Mouse (Mus musculus) cerebellum, adult 11 months (tissue): ENCODE data around the gene Mmp21.
A peak's percentile ranks its signal among the peaks of the same experiment; 100 is the strongest.
"Not testable (repeated sequence)": the region's sequence is repeated elsewhere in the genome, so short reads cannot be mapped to it uniquely, and the experiment has no call there.

Experiments
- DNase-seq: peaks from one replicate; pipeline ENCODE4 v3.0.0; 2022

Mmp21 gene

DNA sequence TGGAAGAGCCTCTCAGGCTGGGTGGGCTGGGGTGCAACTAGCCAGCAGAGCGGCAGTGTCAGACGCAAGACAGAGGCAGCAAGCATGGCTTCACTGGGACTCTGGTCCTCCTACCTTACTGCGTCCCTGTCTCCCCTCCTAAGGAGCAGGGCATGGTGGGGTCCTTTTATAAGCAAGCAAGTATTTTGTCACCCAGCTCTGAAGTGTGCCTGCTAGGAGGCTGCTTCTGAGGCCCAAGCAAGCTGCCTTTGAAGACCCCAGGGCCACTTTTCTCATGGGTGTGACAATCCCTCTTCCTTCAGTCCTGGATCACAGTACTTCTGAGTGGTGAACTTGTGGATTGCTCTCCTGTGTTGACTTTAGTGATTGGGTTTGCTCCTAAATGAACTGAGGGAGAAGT, at the start of gene Mmp21:
TSS of gene Mmp21 (minus strand) at position 101 of the 400 bp plus-strand sequence.
- DNase-seq: no peak

DNA sequence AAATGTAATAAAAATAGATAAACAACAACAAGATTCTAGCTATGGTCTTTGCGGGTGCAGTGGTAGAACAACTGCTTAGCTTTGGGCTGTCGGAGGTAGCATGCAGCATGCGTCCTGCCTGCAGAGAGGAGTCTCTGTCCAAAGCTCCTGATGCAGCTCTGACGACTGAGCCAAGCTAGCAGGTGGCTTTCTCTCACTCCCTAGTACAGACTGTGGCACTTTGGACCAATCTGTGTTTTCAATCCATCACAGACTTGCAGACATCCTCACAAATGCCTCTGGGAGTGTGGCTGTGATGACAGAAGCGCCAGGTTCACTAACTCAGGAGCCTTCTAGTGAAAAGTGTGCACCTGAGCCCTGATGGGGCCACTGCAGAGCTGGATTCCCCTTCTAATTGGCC, 49.5 kb upstream of the Mmp21 start:
- DNase-seq: peak; percentile 24

DNA sequence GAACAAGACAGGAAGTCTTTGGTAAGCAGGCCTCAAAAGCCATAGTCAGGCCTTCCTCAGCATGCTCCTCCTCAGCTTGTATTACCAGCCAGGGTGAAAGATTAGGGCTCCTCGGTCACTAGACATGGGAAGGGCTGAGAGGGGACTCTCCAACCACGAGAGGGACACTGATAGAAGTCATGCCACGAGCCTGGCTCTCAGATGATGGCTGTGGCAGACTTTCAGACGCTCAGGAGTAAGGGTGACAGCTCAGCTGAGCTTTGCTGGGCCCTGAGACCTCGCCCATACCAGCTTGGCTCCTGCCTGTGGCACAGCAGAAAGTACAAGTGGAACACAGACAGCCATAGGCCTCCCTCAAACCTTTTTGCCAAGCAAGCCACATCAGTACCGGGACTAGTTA, 47.2 kb upstream of the Mmp21 start:
- no peak for DNase-seq

DNA sequence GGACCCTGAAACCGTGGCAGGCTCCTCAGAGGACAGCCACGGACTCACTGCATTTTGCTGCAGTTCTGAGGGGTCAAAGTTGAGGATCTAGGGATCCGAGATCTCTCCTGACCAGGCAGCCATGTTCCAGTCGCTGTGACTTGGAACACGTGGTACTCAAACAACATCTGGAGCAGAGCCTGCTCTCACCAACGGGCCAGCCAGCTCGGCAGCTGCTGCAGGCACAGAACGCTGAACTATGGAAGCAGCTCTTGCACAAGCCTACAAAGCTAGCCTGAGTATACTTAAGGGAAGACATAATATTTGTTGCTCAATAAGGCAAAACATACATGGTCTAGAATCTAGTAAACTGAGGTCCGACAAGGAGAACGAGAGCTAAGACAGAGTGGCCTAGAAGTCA, 45.7 kb upstream of the Mmp21 start:
- no peak for DNase-seq

DNA sequence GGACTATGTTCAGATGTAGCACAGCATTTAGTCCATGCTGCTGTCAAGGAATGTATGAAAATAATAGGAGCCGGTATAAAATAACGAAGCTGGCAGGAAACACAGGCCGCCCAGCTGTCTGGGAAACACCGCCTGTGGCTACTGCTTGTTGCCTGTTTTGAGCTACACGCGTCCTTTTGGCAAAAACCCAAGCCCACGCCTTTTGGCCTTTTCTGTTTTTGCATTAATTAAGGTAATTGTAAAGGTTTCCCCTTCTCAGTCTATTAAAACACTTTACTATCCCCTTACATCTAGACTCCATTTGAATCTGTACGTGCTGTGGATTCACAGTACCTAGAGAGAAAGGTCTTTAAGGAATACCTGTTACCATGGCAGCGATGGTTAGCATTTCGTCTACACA, 45.0 kb upstream of the Mmp21 start:
- no peak for DNase-seq

DNA sequence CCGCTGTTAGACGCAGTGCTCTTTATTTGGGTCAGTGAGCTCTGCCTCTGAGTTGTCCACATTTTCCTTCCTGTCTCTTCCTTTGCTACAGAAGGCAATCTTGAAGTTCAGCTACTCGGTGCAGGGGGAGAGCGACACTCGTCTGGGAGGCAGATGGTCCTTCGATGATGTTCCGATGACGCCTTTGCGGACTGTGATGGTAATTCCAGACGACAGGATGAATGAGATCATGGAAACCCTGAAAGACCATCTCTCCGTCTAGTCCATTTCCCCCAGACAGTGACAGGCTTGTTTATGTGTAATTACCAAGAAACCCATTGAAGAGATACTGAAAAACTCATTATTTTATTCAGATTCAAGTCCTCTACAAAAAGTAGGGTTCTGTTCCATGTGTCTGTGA, 40.8 kb upstream of the Mmp21 start:
- no peak for DNase-seq

DNA sequence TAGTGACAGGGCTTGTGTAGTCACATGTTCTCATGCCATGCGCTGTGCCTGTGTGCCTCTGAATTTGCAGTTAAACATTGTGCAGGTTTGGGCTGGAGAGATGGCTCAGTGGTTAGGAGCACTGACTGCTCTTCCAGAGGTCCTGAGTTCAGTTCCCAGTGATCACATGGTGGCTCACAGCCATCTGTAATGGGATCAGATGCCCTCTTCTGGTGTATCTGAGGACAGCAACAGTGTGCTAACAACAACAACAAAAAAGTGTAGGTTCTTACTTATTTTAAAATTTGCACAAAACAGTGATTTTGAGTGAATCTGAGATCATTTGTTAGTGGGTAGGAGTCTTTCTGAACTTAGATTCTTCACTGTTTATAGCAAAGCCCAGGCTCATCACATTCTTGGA, 38.7 kb upstream of the Mmp21 start:
- no peak for DNase-seq

DNA sequence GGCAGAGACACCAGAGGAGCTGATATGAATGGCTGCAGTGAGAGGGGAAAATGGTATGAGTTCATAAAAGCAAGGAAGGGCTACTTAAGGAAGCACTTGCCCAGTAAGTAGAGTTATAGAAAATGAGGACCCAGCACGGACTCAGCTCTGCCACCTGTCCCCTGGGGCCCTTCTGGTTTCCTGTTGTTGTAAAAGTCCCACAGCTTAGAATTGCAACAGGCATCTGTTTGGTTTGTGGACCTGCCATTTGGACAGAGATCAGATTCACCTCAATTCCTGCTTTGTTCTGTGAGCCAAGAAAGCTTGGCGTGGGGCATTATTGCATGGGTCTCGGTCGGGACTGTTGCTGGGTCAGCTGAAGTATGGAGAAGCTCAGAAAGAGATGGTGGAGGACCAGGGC, 35.5 kb upstream of the Mmp21 start:
- DNase-seq: no peak

DNA sequence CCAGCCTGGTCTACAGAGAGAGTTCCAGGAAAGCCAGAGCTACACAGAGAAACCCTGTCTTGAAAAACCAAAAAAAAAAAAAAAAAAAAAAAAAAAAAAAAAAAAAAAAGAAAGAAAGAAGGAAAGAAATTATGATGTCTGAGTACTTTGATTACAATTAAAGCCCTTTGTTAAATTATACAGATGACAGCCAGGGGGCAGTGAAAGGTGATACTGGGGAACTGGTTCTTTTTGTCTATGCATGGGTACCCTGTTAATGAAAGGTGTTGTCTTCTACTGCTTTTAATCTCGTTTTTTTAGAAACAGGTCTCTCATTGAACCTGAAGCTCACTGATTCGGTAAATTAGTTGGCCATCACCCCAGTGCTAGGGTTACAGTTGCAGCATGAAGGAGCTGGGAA, 27.4 kb upstream of the Mmp21 start:
- no peak for DNase-seq

DNA sequence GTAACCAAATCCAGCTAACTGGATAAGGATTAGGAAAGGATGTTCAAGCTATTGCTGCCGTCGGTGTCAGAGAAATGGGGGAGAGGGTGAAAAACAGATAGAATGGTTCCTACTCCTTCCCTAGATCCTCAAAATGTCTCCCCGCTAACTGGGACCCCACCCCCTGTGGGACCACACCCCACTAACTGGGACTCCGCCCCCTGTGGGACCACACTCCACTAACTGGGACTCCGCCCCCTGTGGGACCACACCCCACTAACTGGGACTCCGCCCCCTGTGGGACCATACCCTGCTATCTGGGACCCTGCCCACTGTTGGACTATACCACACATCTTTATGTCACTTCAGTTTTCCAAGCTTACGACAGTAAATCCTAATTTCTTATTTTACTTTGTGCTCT, 24.0 kb upstream of the Mmp21 start:
- no peak for DNase-seq

DNA sequence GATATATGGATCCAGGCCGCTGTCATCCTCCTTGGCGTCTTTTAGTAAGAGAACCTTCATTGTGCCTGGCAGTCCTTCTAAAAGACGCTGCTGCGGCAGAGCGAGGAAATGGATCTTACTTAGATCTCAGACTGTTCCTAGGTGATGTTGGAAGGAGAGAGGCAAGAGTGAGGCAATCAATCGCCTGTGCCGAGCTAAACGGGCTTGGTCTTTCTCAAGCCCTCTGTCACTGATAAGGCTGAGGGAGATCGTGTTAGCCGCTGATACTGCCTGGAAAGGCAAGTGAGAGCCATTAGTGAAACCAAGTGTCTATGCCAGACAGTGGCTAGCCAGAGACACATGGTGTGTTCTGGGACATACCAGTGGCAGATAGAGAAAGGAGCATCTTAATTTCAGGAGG, 22.5 kb upstream of the Mmp21 start:
- no peak for DNase-seq

DNA sequence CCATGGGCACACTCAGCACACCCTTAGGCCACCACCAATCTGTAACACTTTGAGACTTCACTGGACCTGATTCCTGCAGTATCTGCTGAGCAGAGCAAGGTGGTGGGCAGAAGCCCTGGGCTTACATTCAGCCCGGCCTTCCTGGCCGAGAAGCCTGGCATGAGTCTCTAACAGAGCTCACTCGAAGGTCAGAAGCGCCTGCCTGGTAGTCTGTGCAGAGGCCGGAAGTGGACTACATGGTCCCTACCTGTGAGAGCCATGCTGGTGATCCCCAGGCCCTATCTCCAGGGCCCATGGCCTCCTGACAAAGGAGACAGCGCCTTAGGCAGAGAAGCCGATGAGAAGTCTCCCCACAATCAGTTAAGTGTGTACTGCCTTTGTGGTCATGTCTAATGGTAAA, 21.5 kb upstream of the Mmp21 start:
- DNase-seq: no peak

DNA sequence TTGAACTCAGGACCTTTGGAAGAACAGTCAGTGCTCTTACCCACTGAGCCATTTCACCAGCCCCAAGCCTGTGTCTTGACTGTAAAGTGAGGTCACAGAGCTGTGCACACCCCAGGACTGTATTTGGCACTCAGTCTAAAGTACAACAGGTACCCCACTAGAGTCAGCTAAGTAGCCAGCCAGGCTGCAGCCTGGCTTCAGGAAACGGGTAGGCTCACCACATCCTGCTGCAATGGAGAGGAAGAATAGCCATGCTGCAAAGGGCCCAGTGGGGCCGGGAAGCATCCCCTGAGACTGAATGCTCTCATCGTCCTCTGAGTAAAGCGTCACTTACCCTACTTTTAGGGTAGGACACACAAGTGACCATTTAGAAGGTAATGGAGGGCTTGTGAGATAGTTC, 20.0 kb upstream of the Mmp21 start:
- no peak for DNase-seq

DNA sequence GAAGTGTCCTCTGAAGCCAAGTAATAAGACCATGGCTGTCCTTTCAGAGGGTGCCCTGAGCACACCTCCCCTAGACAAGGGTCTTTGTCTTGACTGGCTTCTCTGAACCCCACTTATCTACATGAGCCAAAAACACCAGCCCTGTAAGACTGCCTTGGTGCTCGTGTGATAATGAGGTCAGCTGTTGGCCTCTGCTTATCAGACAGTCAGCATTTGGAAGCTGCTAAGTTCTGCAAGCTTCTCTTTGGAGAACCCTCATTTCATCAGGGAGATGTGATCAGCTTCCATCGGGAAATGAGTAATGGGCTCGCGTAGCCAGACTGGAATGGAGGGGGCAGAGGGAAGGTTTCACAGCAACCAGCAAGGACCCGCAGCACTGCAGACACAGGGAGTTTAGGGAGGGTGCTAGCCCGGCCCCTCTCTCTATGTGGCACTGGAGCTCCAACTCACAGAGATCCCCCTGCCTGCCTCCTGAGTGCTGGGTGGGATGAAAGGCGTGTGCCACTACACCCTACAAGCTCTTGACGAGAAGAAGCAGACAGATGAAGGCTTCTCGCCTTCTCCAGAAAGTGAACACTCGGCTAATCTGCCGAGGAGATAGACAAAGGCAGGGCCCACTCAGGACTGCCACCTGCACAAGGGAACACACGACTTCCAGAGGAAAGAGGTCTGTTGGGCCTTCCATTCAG, 18.3 kb upstream of the Mmp21 start:
- no peak for DNase-seq

DNA sequence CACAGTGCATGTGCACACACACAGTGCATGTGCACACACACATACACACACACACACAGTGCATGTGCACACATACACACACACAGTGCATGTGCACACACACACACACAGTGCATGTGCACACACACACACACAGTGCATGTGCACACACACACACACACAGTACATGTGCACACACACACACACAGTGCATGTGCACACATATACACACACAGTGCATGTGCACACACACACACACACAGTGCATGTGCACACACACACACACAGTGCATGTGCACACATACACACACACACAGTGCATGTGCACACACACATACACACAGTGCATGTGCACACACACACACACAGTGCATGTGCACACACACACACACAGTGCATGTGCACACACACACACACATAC, 5.8 kb upstream of the Mmp21 start:
- DNase-seq: not testable (repeated sequence)

DNA sequence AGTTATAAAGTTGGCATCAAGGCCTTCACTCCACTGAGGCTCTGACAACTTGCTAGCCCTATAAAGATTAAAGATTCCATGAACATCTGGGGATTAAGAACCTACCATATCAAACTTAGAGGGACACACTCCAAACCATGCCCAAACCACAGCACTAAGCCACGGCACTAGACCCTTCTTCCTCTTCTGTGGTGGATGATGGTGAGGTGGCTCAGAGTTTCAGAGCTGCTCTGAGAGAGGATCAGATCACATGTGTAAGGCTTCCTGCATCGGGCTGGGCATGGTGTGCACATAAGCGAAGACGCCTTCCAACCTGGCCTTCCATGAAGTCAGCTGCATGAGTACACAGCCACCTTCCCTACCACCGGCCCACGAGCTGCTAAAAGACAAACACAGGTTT, 4.8 kb upstream of the Mmp21 start:
- no peak for DNase-seq

DNA sequence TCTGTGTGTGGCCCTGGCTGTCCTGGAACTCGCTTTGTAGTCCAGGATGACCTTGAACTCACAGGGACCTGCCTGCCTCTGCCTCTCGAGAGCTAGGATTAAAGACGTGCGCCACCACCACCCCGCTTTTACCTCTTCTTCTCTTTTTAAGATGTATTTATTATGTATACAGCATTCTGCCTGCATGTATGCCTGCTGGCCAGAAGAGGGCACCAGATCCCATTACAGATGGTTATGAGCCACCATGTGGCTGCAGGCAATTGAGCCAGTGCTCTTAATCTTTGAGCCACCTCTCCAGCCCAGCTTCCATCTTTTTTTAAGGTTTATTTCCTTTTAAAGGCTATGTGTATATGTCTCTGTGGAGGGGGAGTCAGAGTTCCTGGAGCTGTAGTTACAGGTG, 4.2 kb upstream of the Mmp21 start:
- no peak for DNase-seq

DNA sequence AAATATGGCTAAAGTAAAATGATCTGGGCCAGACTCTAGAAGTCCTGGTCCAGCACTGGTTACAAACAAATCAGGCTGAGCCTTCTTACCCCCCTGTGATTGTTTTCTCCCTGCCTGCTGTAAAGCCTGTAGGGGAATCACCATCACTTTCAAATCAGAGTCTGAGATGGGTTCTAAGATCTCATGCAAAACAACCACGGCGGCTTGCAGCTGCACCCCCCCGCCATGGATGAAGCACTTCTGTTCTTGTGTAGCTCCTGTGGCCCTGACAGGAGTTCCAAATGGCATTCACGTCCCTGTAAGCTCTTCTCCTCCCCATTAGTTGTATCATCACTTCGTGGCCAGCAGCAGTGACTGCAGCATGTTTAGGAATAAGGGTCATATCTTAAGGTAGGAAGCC, 3.8 kb upstream of the Mmp21 start:
- DNase-seq: no peak

DNA sequence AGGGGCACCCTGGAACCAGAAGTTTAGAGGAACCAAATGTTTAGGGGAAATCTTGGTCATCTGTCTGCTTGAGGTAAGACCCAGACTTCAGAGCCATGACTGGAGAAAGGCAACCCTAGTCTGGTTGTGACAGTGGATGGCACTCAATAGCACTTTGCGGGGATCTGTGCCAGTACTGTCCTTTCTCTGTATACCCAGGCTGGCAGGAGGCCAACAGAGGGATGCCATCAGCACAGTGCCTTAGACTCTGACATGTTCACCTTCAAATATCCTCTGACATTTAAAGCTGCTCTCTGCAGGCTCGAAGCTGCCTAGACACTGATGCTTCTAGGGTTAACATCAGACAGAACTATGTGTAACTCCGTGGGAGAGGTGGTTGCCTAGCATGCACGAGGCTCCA, 422 bp downstream of the Mmp21 start:
- peak; percentile 25 for DNase-seq

DNA sequence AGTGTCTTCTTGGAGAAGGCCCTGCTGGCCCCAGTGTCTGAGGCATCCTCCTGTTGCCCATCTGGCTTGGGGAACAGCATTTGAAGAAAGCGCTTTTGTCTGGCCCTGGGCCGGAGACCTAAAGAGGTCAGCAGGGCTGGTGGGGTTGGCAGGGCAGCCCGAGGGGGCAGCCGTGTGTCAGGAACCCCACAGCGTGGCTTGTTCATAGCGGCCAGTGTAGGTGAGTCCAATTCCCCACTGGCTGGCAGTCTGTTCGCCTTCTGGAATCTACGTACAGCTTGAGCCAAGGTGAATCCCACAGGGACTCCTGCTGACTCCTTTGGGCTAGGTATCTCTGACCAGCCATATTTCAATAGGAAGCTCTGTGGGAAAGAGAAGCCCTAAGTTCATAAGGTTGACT, 1.1 kb downstream of the Mmp21 start:
- peak; percentile 70 for DNase-seq

DNA sequence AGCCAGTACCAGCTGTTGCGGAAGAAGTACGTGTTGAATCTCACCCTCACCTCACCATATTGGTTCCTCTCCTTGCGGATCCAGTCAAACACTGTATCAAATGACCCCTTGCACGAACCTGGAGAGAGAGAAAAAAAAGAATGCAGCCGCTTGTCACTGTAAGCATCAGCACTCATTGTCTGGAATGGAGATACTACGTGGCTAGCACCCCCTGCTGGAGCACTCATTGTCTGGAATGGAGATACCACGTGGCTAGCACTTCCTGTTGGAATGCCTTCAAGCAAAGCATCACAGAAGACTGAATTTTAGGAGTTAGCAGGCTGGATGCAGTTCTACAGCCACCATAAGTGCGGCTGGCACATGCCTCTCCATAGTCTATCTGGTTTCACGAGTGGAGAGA, 3.9 kb downstream of the Mmp21 start:
- no peak for DNase-seq

DNA sequence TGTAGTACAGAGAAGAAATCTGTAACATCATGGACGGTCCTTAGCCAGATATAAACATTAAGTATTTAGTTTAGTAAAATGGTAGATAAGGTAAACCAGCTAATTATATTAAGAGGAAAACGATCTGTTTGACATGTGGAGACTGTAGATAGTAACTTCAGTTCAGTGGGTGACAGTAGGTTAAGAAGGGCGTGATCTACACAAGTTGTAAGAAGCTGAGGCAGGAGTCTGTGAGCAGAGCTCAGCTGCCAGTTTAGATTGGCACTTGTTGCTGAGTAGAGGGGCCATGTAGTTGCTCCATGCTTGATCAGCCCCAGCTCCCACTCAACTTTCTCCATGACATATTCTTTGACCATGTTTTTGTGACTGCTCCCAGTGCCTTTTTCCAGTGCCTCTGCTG, 9.0 kb downstream of the Mmp21 start:
- no peak for DNase-seq

DNA sequence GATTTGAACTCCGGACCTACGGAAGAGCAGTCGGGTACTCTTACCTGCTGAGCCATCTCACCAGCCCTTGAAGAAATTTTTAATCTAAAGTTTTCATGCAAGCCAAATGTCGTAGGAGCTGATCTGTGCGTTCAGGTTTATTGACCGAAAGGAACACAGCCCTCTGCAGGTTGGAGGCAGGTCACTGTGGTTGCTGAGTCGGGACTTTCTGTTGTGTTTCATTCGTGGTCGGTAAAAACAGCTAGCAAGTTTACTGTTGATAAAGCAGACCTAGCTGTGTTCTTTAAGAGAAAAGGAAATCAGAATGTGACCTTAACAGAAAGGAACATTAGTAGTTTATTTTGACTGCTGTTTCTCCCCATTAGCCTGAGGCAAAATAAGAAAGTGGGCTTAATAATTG, 9.9 kb downstream of the Mmp21 start:
- DNase-seq: no peak

DNA sequence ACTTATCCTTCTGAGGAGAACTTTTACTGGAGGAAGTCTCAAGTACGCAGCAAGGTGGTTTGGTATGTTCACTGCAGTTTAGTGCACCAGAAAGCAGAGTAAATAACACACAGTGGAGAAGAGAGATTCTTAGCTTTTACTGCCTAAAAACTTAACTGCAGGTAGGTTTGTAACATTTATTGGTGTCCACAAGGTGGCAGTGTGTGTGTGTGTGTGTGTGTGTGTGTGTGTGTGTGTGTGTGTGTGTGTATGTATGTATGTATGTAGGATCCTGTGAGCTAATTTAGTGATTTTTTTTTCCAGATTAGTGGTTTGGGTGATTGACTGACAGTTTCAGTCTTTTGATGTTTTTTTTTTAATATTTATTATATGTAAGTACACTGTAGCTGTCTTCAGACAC, 10.8 kb downstream of the Mmp21 start:
- no peak for DNase-seq

DNA sequence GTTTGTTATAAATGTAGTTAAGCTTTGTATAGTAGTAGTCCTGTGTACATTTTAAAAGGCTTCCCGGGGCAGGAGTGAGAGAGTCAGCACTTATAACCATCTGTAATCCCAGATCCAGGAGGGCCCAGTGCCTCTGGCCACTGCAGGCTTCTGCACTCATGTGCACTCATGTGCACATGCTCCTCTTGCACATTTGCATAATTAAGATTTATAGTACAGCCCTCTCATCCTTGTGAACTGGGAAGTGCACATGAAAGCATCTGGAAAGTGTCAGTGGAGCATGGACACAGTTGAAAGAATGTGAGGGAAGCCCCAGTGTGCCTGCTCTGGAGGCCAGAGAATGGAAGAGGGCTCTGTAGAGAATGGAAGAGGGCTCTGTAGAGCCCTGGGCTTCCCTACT, 17.4 kb downstream of the Mmp21 start:
- no peak for DNase-seq

DNA sequence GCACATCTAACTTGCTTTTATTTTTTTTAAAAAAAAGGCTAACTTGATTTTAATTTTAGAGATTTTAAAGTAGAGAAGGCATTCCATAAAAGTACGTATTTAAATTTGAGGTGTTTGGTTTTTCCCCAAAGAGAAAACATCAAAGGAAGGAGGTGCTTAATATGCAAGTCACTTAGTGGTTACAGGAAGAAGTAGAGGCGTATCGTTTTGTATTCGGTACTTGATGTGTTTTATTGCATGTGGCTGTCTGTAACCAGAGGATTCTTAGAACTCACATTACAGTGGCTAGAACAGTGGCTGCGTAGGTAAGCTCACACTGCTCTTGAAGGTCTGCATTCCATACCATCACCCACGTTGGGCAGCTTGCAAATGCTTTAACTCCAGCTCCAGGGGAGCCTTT, 34.1 kb downstream of the Mmp21 start:
- DNase-seq: no peak
